Mouse (Mus musculus) erythroblast, embryonic 14.5 days (primary cell): ENCODE measurements around the gene Pik3r6.

Experiments used
- GATA1 ChIP-seq: IDR thresholded peaks from 2 replicates; pipeline ENCODE4 v1.6.1; 2012; ENCODE audit warnings: low read length, inconsistent platforms, mixed read lengths
- TAL1 ChIP-seq: IDR thresholded peaks from 3 replicates; pipeline ENCODE4 v1.6.1; 2012; ENCODE audit warnings: low read length, inconsistent platforms, mixed read lengths

GRCm38 (mm10) chr11:68564356-68565031, 61.7 kb downstream of the Pik3r6 start:
- TF ChIP-seq GATA1 = no peak
- TF ChIP-seq TAL1 = no peak
